Mouse (Mus musculus) heart, postnatal 0 days (tissue): ENCODE results near the gene Celf2. TPM values are rescaled to one million over a fixed set of nuclear protein-coding genes. Genes with fewer than 3 reads are reported as not detected.

Experiments
- ATAC-seq: fragments of 200-750 bp; cut with Nextera tagmentation; 2 replicates; pipeline ENCODE4 v1.8.0; 2017; ENCODE audit warnings: low read depth, moderate number of reproducible peaks, moderate library complexity; ENCODE audit not compliant: insufficient read depth
- DNase-seq: peaks from one replicate; pipeline ENCODE4 v3.0.0-alpha.2; 2016; ENCODE audit warnings: low spot score
- H3K27ac ChIP-seq: fragments of 300-500 bp; sonication (generic); 2 replicates; pipeline ENCODE4 v1.5.1; 2014; ENCODE audit warnings: low read depth, mild to moderate bottlenecking
- H3K27me3 ChIP-seq: fragments of 300-500 bp; sonication (generic); 2 replicates; pipeline ENCODE4 v1.6.1; 2014; ENCODE audit warnings: low read length, mixed read lengths; ENCODE audit not compliant: control insufficient read depth, insufficient read depth
- H3K36me3 ChIP-seq: fragments of 300-500 bp; sonication (generic); replicated peaks from 2 replicates; pipeline ENCODE4 v1.6.1; 2014; ENCODE audit warnings: low read length, mixed read lengths; ENCODE audit not compliant: control insufficient read depth, insufficient read depth
- H3K4me1 ChIP-seq: fragments of 300-500 bp; sonication (generic); 2 replicates; pipeline ENCODE4 v1.6.1; 2014; ENCODE audit warnings: antibody characterized with exemption; ENCODE audit not compliant: control insufficient read depth, insufficient read depth
- H3K4me2 ChIP-seq: fragments of 300-500 bp; sonication (generic); 2 replicates; pipeline ENCODE4 v1.6.1; 2014; ENCODE audit warnings: low read depth, mild to moderate bottlenecking, low read length, moderate library complexity
- H3K4me3 ChIP-seq: fragments of 300-500 bp; sonication (generic); 2 replicates; pipeline ENCODE4 v1.5.1; 2014; ENCODE audit warnings: low read depth, low read length
- H3K9ac ChIP-seq: fragments of 300-500 bp; sonication (generic); replicated peaks from 2 replicates; pipeline ENCODE4 v1.6.1; 2014; ENCODE audit warnings: low read depth, low read length, mixed read lengths
- H3K9me3 ChIP-seq: fragments of 300-500 bp; sonication (generic); replicated peaks from 2 replicates; pipeline ENCODE4 v1.6.1; 2016; ENCODE audit warnings: low read length; ENCODE audit not compliant: control insufficient read depth
- CTCF ChIP-seq: IDR thresholded peaks from 2 replicates; pipeline ENCODE4 v1.5.1; 2016; ENCODE audit warnings: antibody characterized with exemption, control low read depth, low read depth
- EP300 ChIP-seq: IDR thresholded peaks from 2 replicates; pipeline ENCODE4 v1.6.1; 2016; ENCODE audit warnings: antibody characterized with exemption, low read depth
- WGBS: fragments of 180-500 bp; shearing (Covaris S2); extraction: QIAGEN DNeasy Blood & Tissue Kit; methylation state at CpG from one replicate; pipeline ENCODE4 v1.1.7; 2014; 5-methylcytosine and 5-hydroxymethylcytosine counted together
- polyA plus RNA-seq: library from polyadenylated mRNA; unstranded; fragments of >200 nt; fragmentation: Nextera tagmentation; extraction: Ambion mirVana; gene quantifications from 2 replicates; pipeline ENCODE4 v1.2.1, GENCODE M21; 2015
- total RNA-seq: library from RNA; depleted of rRNA; stranded (reverse); fragments of >200 nt; gene quantifications from 2 replicates; pipeline ENCODE4 v1.2.3, GENCODE M21; 2014; ENCODE audit warnings: low replicate concordance

Gene Celf2
- total and polyA plus RNA-seq, 2 experiments from 2014 or later = 47.6 to 64.9 TPM

DNA sequence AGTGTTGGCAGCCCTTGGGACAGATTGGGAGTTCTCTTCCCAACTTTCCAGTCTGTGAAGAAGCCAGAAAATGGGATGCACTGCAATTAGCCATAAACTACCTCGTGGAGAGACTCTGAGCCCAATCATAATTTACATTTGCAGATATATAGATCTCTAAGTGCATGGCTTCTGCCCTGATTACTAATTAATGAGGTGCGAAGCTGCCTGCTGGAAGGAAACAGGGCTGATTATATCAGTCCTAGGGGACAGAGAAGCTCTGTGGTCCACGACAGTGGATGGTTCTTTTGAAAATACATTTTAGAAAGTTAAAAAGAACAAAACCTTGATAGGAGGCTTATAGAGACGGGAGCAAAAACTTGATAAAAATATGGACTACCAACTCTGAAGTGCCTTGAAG, 885.6 kb downstream of the Celf2 start:
- Histone ChIP-seq H3K27ac (no peak overlapping the region), H3K4me1 (no peaks in the 10 kb centered on the region), H3K9me3 (no peaks in the 10 kb centered on the region), H3K36me3 (peaks cover 15% of the 10 kb centered on the region; the same call in 1 of the 2 replicates), H3K27me3 (no peaks in the 10 kb centered on the region), H3K4me3 (no peak overlapping the region), H3K9ac (no peak overlapping the region), H3K4me2 (no peak overlapping the region)
- ATAC-seq (no peak), DNase-seq (no peak)
- WGBS = 69% methylated on average over 4 of the region's 4 CpGs
- TF ChIP-seq EP300 (no peak), CTCF (no peak)

DNA sequence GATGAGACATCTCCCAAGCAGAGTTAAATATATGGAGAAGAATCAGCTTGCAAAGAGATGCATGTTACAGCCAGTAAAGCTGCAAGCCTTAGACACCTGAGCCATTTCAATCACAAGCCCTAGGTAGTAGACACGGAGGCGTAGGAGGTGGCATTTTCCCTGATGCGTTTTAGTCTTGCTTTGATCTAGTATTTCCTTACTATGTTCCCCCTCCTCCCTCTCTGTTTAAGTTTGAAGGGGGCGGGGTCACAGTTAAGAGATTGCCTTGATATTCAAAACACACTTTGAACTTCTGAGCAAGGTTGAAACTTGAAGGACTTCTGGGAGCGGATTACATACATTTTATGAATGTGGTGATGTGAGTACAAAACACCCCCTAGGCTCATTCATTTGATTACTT, 887.3 kb downstream of the Celf2 start:
- DNase-seq (no peak), ATAC-seq (no peak)
- Histone ChIP-seq H3K9me3 (no peaks in the 10 kb centered on the region), H3K4me3 (no peak overlapping the region), H3K4me1 (no peaks in the 10 kb centered on the region), H3K4me2 (no peak overlapping the region), H3K9ac (no peak overlapping the region), H3K36me3 (peaks cover 15% of the 10 kb centered on the region; the same call in 1 of the 2 replicates), H3K27me3 (no peaks in the 10 kb centered on the region), H3K27ac (no peak overlapping the region)
- TF ChIP-seq CTCF (no peak), EP300 (no peak)
- WGBS = 90% methylated on average over 5 of the region's 5 CpGs

DNA sequence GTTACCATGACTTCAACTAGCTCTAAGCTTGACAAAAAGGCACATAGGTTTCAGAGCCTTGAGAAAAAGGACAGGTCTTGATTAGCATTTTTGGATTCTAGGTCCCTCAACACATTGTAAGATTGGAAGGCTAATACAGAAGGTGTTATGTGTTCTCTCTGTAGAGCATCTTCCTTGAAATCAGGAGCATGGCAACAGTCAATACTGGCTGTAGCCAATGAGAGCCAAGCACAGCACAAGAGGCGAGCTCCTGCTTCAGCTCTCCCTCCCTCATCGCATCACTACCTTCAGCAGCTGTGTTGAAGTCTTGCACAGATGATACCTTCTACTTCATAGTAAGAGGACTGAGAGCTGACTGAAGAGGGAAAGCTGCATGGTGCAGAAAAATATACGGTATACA, 890.5 kb downstream of the Celf2 start:
- 87% methylated on average over 3 of the region's 3 CpGs for WGBS

DNA sequence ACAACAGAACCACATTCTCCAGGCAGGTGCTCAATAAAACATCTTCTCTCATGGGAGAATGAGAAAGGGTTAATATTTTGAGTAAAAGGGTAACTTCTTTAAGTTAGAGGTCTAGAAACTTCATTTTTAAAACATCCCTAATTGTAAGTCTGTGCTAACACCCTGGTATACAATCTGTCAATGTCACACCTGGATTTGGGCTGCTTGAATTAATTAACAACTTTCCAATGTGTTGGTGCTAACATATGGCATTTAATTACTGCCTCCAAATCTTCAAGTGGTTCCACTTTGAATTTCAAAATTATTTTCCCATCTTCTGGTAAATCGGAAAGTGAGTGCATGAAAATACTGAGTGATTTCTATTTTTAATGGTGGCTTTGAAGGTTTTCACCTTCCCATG, 890.9 kb downstream of the Celf2 start:
- ATAC-seq = no peak
- Histone ChIP-seq H3K36me3 (peaks cover 25% of the 10 kb centered on the region; the same call in 1 of the 2 replicates), H3K27ac (no peak overlapping the region), H3K9ac (no peak overlapping the region), H3K27me3 (no peaks in the 10 kb centered on the region), H3K4me2 (no peak overlapping the region), H3K9me3 (no peaks in the 10 kb centered on the region), H3K4me3 (no peak overlapping the region), H3K4me1 (no peaks in the 10 kb centered on the region)
- no peak for DNase-seq
- 76% methylated on average over 1 of the region's 1 CpGs for WGBS
- no peak for TF ChIP-seq CTCF
- TF ChIP-seq EP300 = no peak

More for the DNA sequence above, 890.5 kb downstream of the Celf2 start:
- Histone ChIP-seq H3K27ac (no peak overlapping the region), H3K4me2 (no peak overlapping the region), H3K27me3 (no peaks in the 10 kb centered on the region), H3K36me3 (peaks cover 25% of the 10 kb centered on the region; the same call in 1 of the 2 replicates), H3K9ac (no peak overlapping the region), H3K9me3 (no peaks in the 10 kb centered on the region), H3K4me3 (no peak overlapping the region), H3K4me1 (no peaks in the 10 kb centered on the region)
- TF ChIP-seq EP300 (no peak), CTCF (no peak)
- DNase-seq (no peak), ATAC-seq (no peak)

DNA sequence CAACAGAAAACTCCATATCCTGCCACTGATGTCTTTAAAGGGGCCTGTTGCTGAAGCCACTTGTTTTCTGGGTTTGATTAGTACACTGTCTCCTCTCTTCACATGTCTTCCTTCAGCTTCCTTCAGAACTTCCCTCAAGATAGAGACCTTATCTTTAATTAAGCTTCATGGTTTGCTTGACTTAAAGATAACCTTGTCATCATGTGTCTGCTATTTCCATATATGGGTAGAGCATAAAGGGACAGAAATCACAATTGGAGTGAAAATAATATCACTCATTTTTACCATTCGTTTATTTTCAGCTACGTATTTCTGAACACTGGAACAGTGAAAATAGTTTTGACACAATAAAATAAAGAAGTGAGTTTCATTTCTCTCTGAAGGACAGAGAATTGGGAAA, 905.0 kb downstream of the Celf2 start:
- no peak for ATAC-seq

DNA sequence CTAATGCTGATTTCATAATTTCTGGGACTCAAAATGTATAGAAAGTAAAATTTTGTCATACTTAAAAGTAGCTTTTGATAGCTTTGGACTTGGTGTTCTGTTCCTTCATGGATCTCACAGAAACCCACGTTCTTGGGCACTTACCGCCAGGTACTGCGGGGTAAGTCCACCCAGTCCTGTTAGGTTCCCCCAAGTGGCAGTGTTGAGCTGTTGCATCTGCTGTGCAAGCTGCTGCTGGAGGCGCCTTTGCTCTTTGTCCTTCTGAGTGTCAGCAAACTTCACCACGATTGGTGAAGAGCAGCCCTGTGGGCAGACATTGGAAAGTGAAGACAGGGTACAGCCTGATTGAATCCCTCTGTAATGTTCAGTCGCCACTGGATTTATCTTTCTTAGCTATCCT, 905.5 kb downstream of the Celf2 start:
- Histone ChIP-seq H3K4me3 (no peak overlapping the region), H3K36me3 (peaks cover 9% of the 10 kb centered on the region), H3K4me1 (no peaks in the 10 kb centered on the region), H3K4me2 (no peak overlapping the region), H3K27ac (no peak overlapping the region), H3K9me3 (no peaks in the 10 kb centered on the region), H3K27me3 (no peaks in the 10 kb centered on the region), H3K9ac (no peak overlapping the region)
- DNase-seq (no peak), ATAC-seq (no peak)
- 64% methylated on average over 6 of the region's 6 CpGs for WGBS
- no peak for TF ChIP-seq EP300
- no peak for TF ChIP-seq CTCF

More for the DNA sequence above, 905.0 kb downstream of the Celf2 start:
- Histone ChIP-seq H3K27ac (no peak overlapping the region), H3K4me2 (no peak overlapping the region), H3K9me3 (no peaks in the 10 kb centered on the region), H3K9ac (no peak overlapping the region), H3K36me3 (peaks cover 5% of the 10 kb centered on the region), H3K27me3 (no peaks in the 10 kb centered on the region), H3K4me3 (no peak overlapping the region), H3K4me1 (no peaks in the 10 kb centered on the region)
- no peak for DNase-seq
- 82% methylated on average over 2 of the region's 2 CpGs for WGBS
- TF ChIP-seq EP300 (no peak), CTCF (no peak)
